Mouse (Mus musculus) adrenal gland, postnatal 10 days (tissue): ENCODE measurements at regions not wholly inside any gene's neighbourhood (a gene's known extent, or its start where the extent isn't known, plus 50 kb on each side); places are given as distances from the start of the nearest gene placed in this dataset.

ENCODE experiments used
- DNase-seq: peaks from one replicate; pipeline ENCODE4 v3.0.0; 2021; ENCODE audit warnings: mixed read lengths

DNA sequence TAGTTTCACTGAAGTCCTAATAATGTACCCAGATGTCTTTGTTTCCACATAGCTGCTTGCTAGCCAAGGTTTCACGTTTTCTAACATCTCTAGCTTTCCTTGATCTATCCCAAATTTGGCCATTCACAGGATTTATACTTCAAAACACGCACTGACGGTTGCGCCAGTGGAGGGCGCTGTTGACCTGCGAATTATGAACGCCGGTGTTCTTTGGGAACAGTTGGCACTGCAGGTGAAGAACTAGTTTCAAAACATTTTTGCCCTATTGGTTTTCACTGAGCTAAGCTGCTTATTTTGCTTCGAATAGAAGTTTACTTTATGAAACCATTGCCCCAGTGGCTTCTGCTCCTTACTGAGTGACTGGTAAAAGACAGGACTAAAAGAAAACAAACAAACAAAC is 76.7 kb upstream of the Slitrk3 start:
- peak; percentile 60 for DNase-seq

DNA sequence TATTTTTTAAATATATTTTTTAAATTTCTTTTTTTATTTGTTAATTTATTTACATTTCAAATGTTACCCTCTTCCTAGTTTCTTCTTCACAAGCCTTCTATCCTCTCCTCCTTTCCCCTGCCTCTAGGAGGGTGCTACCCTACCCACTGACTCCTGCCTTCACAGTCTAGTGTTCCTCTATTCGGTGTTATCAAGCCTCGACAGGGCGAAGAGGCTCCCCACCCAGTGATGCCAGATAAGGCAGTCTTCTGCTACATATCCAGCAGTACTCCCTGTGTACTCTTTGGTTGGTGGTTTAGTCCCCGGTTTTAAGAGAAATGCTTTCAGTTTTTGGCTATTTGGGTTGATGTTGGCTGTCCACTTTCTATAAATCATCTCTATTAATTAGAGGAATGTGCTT is 67.5 kb upstream of the Slitrk3 start:
- no peak for DNase-seq

DNA sequence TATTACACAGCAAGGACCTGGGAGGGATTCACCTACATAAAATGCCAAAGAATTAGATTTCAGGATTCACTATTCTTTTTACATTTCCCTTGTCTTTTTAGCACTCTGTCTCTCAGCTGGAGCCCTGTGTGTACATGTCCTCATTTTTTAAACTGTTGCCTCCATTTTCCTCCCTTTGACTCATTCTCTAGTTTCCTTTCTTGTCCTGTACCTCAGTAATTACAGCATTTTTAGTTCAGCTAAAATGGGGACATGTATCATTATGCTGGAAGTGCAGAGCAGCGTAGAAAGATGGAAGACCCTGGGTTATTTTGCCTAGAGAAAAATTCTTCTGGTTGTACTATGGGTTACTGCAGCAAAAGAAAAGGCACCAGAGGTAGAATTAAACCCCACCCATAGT is 51.5 kb upstream of the Slitrk3 start:
- no peak for DNase-seq
